Mouse (Mus musculus) lung, adult 18-20 months (tissue): ENCODE data around the gene Git2.
A peak's percentile ranks its signal among the peaks of the same experiment; 100 is the strongest.

Source experiments
- DNase-seq, 2 experiments: peaks; one replicate each; pipeline ENCODE4 v3.0.0; 2022; ENCODE audit warnings: mixed read lengths in 2 of 2

Git2 gene

GRCm38 (mm10) chr5:114796299-114797012 is 21.1 kb upstream of the Git2 start:
- no peak for DNase-seq

GRCm38 (mm10) chr5:114795653-114796052 is 20.3 kb upstream of the Git2 start:
- DNase-seq = no peak

- peak; percentile 38 to 57 for DNase-seq
Observed at GRCm38 (mm10) chr5:114795231-114795630, 19.9 kb upstream of the Git2 start.

GRCm38 (mm10) chr5:114794609-114795008 is 19.3 kb upstream of the Git2 start:
- peak; percentile 58 to 75 for DNase-seq

GRCm38 (mm10) chr5:114793317-114793716 is 18.0 kb upstream of the Git2 start:
- peak; percentile 90 to 94 for DNase-seq

GRCm38 (mm10) chr5:114785196-114785595 is 9.9 kb upstream of the Git2 start:
- no peak for DNase-seq

- peak; percentile 67 to 82 for DNase-seq
Observed at GRCm38 (mm10) chr5:114784622-114785165, 9.4 kb upstream of the Git2 start.

- DNase-seq = no peak
Observed at GRCm38 (mm10) chr5:114783405-114784163, 8.3 kb upstream of the Git2 start.

GRCm38 (mm10) chr5:114782991-114783390 is 7.7 kb upstream of the Git2 start:
- DNase-seq = no peak

GRCm38 (mm10) chr5:114780912-114781311 is 5.6 kb upstream of the Git2 start:
- DNase-seq = no peak

- DNase-seq = no peak
Observed at GRCm38 (mm10) chr5:114779956-114780489, 4.7 kb upstream of the Git2 start.

GRCm38 (mm10) chr5:114776174-114776573 is 857 bp upstream of the Git2 start:
- DNase-seq = no peak

- DNase-seq = peak; percentile 91 to 94
Observed at GRCm38 (mm10) chr5:114774403-114775051, 790 bp downstream of the Git2 start, which contains the start of gene Ankrd13a. Gene Ankrd13a, plus strand, starts transcription at chr5:114774677.

GRCm38 (mm10) chr5:114773780-114774179 is 1.5 kb downstream of the Git2 start:
- peak in 1 of 2 experiments; percentile 33 for DNase-seq

- DNase-seq = peak; percentile 97 to 98
Observed at GRCm38 (mm10) chr5:114773211-114773710, 2.1 kb downstream of the Git2 start.

GRCm38 (mm10) chr5:114772456-114773203 is 2.7 kb downstream of the Git2 start:
- DNase-seq = peak; percentile 66 to 68

- no peak for DNase-seq
Observed at GRCm38 (mm10) chr5:114771796-114772195, 3.5 kb downstream of the Git2 start.

- no peak for DNase-seq
Observed at GRCm38 (mm10) chr5:114769786-114770185, 5.5 kb downstream of the Git2 start.

GRCm38 (mm10) chr5:114767185-114767584 is 8.1 kb downstream of the Git2 start:
- DNase-seq = no peak

- DNase-seq = no peak
Observed at GRCm38 (mm10) chr5:114766686-114767085, 8.6 kb downstream of the Git2 start.

- DNase-seq = no peak
Observed at GRCm38 (mm10) chr5:114764812-114765735, 10.2 kb downstream of the Git2 start.
